Mouse (Mus musculus): ENCODE data around the gene Grin2c. TPM values are rescaled to one million over a fixed set of nuclear protein-coding genes. Genes with fewer than 3 reads are reported as not detected.

Grin2c gene
- polyA plus RNA-seq, 1 experiment from 2014 or later = 0.05 TPM

GRCm38 (mm10) chr11:115242746-115243145 lies 24.3 kb downstream of the Grin2c start:
- 55% methylated on average over 3 of the region's 3 CpGs for WGBS
- H3K9me3 ChIP-seq = no peaks in the 10 kb centered on the region
- peaks cover 36% of the 10 kb centered on the region for H3K27me3 ChIP-seq
- ATAC-seq (ENCODE audit: borderline replicate concordance, extremely low read depth, low FRiP score, low TSS enrichment) = no peak
- H3K27ac ChIP-seq = no peak overlapping the region
- H3K36me3 ChIP-seq = no peaks in the 10 kb centered on the region
- H3K4me1 ChIP-seq = no peaks in the 10 kb centered on the region
- no peak overlapping the region for H3K4me2 ChIP-seq
- no peak overlapping the region for H3K4me3 ChIP-seq
- H3K9ac ChIP-seq = no peak overlapping the region

GRCm38 (mm10) chr11:115241402-115241801 lies 25.6 kb downstream of the Grin2c start:
- Histone ChIP-seq H3K4me2 (no peak overlapping the region), H3K36me3 (no peaks in the 10 kb centered on the region), H3K27me3 (peaks cover 22% of the 10 kb centered on the region), H3K27ac (no peak overlapping the region), H3K4me3 (no peak overlapping the region), H3K9me3 (no peaks in the 10 kb centered on the region), H3K4me1 (0 out of 2 replicates have a peak, but pooled peaks cover 3% of the 10 kb centered on the region), H3K9ac (no peak overlapping the region)
- ATAC-seq (ENCODE audit: borderline replicate concordance, extremely low read depth, low FRiP score, low TSS enrichment) = no peak
- 78% methylated on average over 11 of the region's 11 CpGs for WGBS

- no peaks in the 10 kb centered on the region for H3K9me3 ChIP-seq
- no peak overlapping the region for H3K4me2 ChIP-seq
- peaks cover 27% of the 10 kb centered on the region for H3K4me1 ChIP-seq
- H3K27me3 ChIP-seq = peaks cover 35% of the 10 kb centered on the region; the same call in 1 of the 2 replicates
- H3K36me3 ChIP-seq = no peaks in the 10 kb centered on the region
- WGBS = 16% methylated on average over 5 of the region's 5 CpGs
- H3K4me3 ChIP-seq = no peak overlapping the region
- no peak for ATAC-seq (ENCODE audit: borderline replicate concordance, extremely low read depth, low FRiP score, low TSS enrichment)
- H3K27ac ChIP-seq = no peak overlapping the region
- no peak overlapping the region for H3K9ac ChIP-seq
These were observed 30.5 kb downstream of the Grin2c start for GRCm38 (mm10) chr11:115236570-115236969.

GRCm38 (mm10) chr11:115234320-115235044 lies 32.6 kb downstream of the Grin2c start:
- Histone ChIP-seq H3K27ac (no peak overlapping the region), H3K4me3 (no peak overlapping the region), H3K36me3 (no peaks in the 10 kb centered on the region), H3K4me1 (peaks cover 32% of the 10 kb centered on the region), H3K4me2 (no peak overlapping the region), H3K27me3 (peaks cover 29% of the 10 kb centered on the region; the same call in 1 of the 2 replicates), H3K9ac (no peak overlapping the region), H3K9me3 (no peaks in the 10 kb centered on the region)
- 61% methylated on average over 15 of the region's 15 CpGs for WGBS
- ATAC-seq (ENCODE audit: borderline replicate concordance, extremely low read depth, low FRiP score, low TSS enrichment) = no peak

- Histone ChIP-seq H3K4me3 (no peak overlapping the region), H3K4me2 (no peak overlapping the region), H3K9me3 (no peaks in the 10 kb centered on the region), H3K27ac (no peak overlapping the region), H3K36me3 (no peaks in the 10 kb centered on the region), H3K4me1 (peaks cover 32% of the 10 kb centered on the region), H3K9ac (no peak overlapping the region), H3K27me3 (peaks cover 23% of the 10 kb centered on the region; the same call in 1 of the 2 replicates)
- 66% methylated on average over 20 of the region's 20 CpGs for WGBS
- no peak for ATAC-seq (ENCODE audit: borderline replicate concordance, extremely low read depth, low FRiP score, low TSS enrichment)
These were observed 33.3 kb downstream of the Grin2c start for GRCm38 (mm10) chr11:115233526-115234290.

GRCm38 (mm10) chr11:115232889-115233288 lies 34.2 kb downstream of the Grin2c start:
- no peaks in the 10 kb centered on the region for H3K36me3 ChIP-seq
- H3K4me3 ChIP-seq = no peak overlapping the region
- peaks cover 32% of the 10 kb centered on the region for H3K4me1 ChIP-seq
- no peak overlapping the region for H3K9ac ChIP-seq
- no peak overlapping the region for H3K27ac ChIP-seq
- H3K27me3 ChIP-seq = peaks cover 20% of the 10 kb centered on the region; the same call in 1 of the 2 replicates
- 80% methylated on average over 5 of the region's 5 CpGs for WGBS
- H3K4me2 ChIP-seq = no peak overlapping the region
- ATAC-seq (ENCODE audit: borderline replicate concordance, extremely low read depth, low FRiP score, low TSS enrichment) = no peak
- no peaks in the 10 kb centered on the region for H3K9me3 ChIP-seq

GRCm38 (mm10) chr11:115231924-115232323 lies 35.1 kb downstream of the Grin2c start:
- Histone ChIP-seq H3K4me3 (no peak overlapping the region), H3K4me2 (no peak overlapping the region), H3K9me3 (no peaks in the 10 kb centered on the region), H3K36me3 (no peaks in the 10 kb centered on the region), H3K27me3 (peaks cover 20% of the 10 kb centered on the region; the same call in 1 of the 2 replicates), H3K4me1 (peaks cover 36% of the 10 kb centered on the region), H3K27ac (0 out of 2 replicates have a peak overlapping the region, but pooled peaks have one; percentile 33), H3K9ac (no peak overlapping the region)
- 51% methylated on average over 9 of the region's 9 CpGs for WGBS
- ATAC-seq (ENCODE audit: borderline replicate concordance, extremely low read depth, low FRiP score, low TSS enrichment) = no peak; the same call in 1 of the 2 replicates

- H3K27me3 ChIP-seq = peaks cover 20% of the 10 kb centered on the region; the same call in 1 of the 2 replicates
- H3K9ac ChIP-seq = no peak overlapping the region
- H3K27ac ChIP-seq = 0 out of 2 replicates have a peak overlapping the region, but pooled peaks have one; percentile 33
- no peak for ATAC-seq (ENCODE audit: borderline replicate concordance, extremely low read depth, low FRiP score, low TSS enrichment)
- H3K36me3 ChIP-seq = no peaks in the 10 kb centered on the region
- no peak overlapping the region for H3K4me2 ChIP-seq
- WGBS = 42% methylated on average over 14 of the region's 14 CpGs
- no peaks in the 10 kb centered on the region for H3K9me3 ChIP-seq
- no peak overlapping the region for H3K4me3 ChIP-seq
- peaks cover 36% of the 10 kb centered on the region for H3K4me1 ChIP-seq
These were observed 35.7 kb downstream of the Grin2c start for GRCm38 (mm10) chr11:115231168-115231915.

- Histone ChIP-seq H3K4me1 (peaks cover 32% of the 10 kb centered on the region), H3K27ac (no peak overlapping the region)
These were observed 37.8 kb downstream of the Grin2c start for GRCm38 (mm10) chr11:115229021-115229930.

GRCm38 (mm10) chr11:115228430-115228829 lies 38.6 kb downstream of the Grin2c start:
- Histone ChIP-seq H3K4me2 (no peak overlapping the region), H3K9me3 (no peaks in the 10 kb centered on the region), H3K4me1 (peaks cover 35% of the 10 kb centered on the region), H3K9ac (no peak overlapping the region), H3K27me3 (peaks cover 18% of the 10 kb centered on the region), H3K4me3 (no peak overlapping the region), H3K27ac (no peak overlapping the region), H3K36me3 (no peaks in the 10 kb centered on the region)
- 47% methylated on average over 7 of the region's 7 CpGs for WGBS
- no peak for ATAC-seq (ENCODE audit: borderline replicate concordance, extremely low read depth, low FRiP score, low TSS enrichment)

More at GRCm38 (mm10) chr11:115229021-115229930, 37.8 kb downstream of the Grin2c start:
- no peak for ATAC-seq (ENCODE audit: borderline replicate concordance, extremely low read depth, low FRiP score, low TSS enrichment)
- H3K9me3 ChIP-seq = no peaks in the 10 kb centered on the region
- peaks cover 16% of the 10 kb centered on the region; the same call in 1 of the 2 replicates for H3K27me3 ChIP-seq
- 49% methylated on average over 15 of the region's 15 CpGs for WGBS
- no peak overlapping the region for H3K4me2 ChIP-seq
- H3K36me3 ChIP-seq = no peaks in the 10 kb centered on the region
- H3K9ac ChIP-seq = no peak overlapping the region
- no peak overlapping the region for H3K4me3 ChIP-seq

- no peak overlapping the region for H3K27ac ChIP-seq
- H3K4me3 ChIP-seq = no peak overlapping the region
- ATAC-seq (ENCODE audit: borderline replicate concordance, extremely low read depth, low FRiP score, low TSS enrichment) = no peak
- no peaks in the 10 kb centered on the region for H3K36me3 ChIP-seq
- no peak overlapping the region for H3K9ac ChIP-seq
- peaks cover 21% of the 10 kb centered on the region for H3K27me3 ChIP-seq
- H3K4me2 ChIP-seq = no peak overlapping the region
- H3K4me1 ChIP-seq = peaks cover 43% of the 10 kb centered on the region
- no peaks in the 10 kb centered on the region for H3K9me3 ChIP-seq
- 48% methylated on average over 12 of the region's 12 CpGs for WGBS
These were observed 39.4 kb downstream of the Grin2c start for GRCm38 (mm10) chr11:115227640-115228039.
